Mouse (Mus musculus): ENCODE measurements at regions not wholly inside any gene's neighbourhood (a gene's known extent, or its start where the extent isn't known, plus 50 kb on each side); places are given as distances from the start of the nearest gene placed in this dataset.

- DNase-seq (ENCODE audit: low spot score in 2 of 2): peak; percentile 36 to 59
Measured at GRCm38 (mm10) chr16:8117543-8118167, 307.3 kb downstream of the Tmem114 start.

GRCm38 (mm10) chr16:8111329-8112116 is 313.4 kb downstream of the Tmem114 start:
- no peak for DNase-seq (ENCODE audit: low spot score in 2 of 2)

- peak; percentile 44 to 75 for DNase-seq (ENCODE audit: low spot score in 2 of 2)
Measured at GRCm38 (mm10) chr16:8108141-8109122, 316.5 kb downstream of the Tmem114 start.

- no peak for DNase-seq (ENCODE audit: low spot score in 2 of 2)
Measured at GRCm38 (mm10) chr16:8079024-8079423, 345.9 kb downstream of the Tmem114 start.

DNA sequence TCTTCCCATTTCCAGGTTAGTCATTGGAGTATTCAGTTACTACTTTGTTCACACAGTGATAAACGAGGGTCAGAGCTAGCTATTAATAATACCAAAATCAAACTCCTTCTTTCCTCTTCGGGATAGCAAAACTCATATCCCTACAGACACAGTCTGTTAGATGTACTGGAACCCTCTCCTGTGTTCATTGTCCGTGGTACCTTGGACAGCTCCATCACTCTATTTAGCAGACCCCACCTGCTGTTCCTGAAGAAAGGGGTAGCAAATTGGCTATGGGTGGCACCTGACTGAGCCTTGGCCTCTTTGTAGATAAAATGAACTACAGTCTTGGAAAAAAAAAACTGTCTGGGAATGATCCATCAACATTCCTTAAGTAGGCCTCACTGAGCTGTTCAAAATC is 346.5 kb downstream of the Tmem114 start:
- no peak for DNase-seq (ENCODE audit: low spot score in 2 of 2)

GRCm38 (mm10) chr16:8074729-8075128 is 350.2 kb downstream of the Tmem114 start:
- peak in 1 of 2 experiments; percentile 4 for DNase-seq (ENCODE audit: low spot score in 2 of 2)

DNA sequence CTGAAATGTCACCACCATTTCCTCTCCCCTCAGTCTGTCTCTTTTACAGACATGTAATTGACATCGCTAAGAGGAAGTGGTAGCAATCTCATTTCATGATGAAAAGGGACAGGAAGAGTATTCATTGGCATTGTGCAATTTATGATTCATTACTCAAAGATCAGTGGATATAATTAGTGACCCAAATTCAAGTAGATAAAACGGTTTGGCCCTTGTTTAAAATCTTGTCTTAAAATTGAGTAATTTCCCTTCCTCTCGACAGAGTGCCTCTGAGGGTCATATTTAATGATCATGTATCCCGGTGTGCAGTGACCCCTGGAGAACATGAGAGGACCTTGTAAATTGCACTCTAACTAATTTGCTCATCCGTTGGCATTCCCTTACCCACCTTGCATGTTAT is 371.0 kb downstream of the Tmem114 start:
- DNase-seq (ENCODE audit: low spot score in 2 of 2): no peak

- no peak for DNase-seq (ENCODE audit: low spot score in 2 of 2)
Measured at GRCm38 (mm10) chr16:8008966-8009365, 416.0 kb downstream of the Tmem114 start.

DNA sequence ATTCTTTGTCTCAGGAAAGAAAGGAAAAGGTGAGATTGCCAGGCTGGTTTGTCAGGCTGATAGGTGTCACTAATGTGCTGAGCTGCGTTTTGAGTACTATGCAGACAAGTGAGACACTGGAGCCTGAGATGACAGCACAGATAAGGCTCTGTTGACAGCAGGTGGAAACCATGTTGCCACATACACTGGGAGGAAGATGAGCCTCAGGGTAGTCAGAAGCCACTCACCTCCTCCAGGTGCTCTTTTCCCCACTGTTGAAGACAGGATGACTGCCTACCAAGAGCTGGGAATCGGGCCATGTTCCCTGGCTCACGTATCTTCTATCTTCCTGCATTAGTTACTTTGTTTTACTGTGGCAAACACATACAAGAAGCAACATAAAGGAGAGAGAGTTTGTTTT is 418.3 kb downstream of the Tmem114 start:
- DNase-seq (ENCODE audit: low spot score in 2 of 2): no peak

DNA sequence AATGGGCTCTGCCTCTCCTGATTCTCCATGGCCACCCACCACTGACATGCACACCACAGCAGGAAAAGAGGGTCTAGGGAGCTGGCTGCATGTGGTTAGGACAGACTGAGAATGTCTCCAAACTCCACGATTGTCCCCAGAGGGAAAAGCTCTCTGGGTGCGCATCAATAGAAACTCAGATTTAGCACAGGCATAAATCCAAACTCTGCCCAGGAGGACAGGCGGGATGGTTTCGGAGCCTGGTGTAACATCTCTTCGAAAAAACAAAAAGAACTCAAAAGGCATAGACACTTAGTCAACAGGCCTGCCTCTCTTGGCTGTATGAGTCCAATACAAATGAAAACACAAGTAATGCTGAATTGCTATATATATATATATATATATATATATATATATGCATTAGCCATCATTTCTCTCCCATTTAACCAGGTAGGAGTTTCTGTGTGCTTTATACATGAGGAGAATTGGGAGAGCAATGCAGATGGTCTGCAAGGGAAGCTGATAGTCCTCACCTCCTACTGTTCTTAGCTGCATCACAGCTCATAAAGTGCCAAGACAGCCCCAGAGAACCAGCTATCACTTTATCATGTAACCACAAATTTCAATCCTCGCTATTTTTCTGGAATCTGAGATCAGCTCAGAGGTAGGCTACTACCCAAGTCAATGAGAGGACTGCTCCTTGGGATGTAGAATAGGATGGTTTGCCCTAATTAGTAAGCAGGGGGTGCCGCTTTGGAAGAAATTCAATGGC is 422.4 kb downstream of the Tmem114 start:
- no peak for DNase-seq (ENCODE audit: low spot score in 2 of 2)

DNA sequence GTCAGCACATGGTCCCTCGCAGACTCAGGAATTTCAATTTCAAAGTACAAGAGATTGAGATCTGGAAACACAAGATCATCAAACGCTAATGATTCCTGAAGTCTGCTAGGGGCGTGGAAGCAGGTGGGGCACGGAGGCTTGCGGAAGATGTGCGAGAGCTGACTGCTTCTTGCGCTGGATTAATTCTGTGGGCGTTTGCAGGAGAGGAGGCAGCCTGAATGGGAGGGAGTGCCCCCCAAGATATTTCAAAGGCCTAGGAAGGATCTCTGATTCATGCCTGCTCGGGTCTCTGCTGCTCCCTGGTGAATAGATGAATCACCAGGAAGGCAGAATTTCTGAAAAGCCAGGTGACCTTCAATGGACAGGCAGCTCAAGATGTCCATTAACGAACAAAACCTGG is 442.1 kb downstream of the Tmem114 start:
- no peak for DNase-seq (ENCODE audit: low spot score in 2 of 2)

DNA sequence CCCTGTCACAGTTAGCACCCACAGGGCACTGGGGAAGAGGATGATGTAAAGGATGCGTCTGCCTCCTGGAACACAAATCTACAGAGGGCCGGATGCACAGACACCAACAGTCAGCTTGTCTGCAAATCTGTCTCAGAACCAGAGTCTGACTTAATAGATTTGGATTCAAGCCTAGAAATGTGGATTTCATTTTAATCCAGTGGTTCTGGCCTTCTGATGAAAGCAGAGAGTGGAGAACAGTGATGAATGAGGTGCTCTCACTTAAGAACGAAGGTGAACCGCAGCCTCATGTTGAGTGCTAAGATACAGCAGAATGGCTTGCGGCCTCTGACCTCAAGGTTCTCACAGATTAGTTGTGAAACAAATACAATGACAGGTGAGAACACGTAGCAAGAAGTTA is 446.5 kb downstream of the Tmem114 start:
- no peak for DNase-seq (ENCODE audit: low spot score in 2 of 2)

- no peak for DNase-seq (ENCODE audit: low spot score in 2 of 2)
Measured at GRCm38 (mm10) chr16:7951616-7952015, 473.3 kb downstream of the Tmem114 start.

DNA sequence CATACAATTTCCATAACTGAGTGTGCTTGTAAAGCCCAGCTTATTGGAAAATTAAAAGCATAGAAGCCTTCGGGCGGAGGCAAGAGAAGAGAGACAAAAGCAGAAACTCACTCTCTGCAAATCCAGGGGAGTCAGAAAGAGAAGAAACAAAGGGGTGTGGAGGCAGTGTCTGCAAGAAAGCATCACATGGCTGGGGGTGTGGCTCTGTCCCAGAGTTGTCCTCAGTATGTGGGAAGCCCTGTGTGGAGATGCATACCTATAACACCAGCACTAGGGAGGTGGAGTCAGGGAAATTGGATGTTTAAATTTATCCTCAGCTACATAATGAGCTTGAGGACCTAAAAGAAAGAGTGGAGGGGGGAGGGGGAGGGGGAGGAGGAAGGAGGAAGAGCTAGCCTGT is 482.6 kb downstream of the Tmem114 start:
- no peak for DNase-seq (ENCODE audit: low spot score in 2 of 2)

DNA sequence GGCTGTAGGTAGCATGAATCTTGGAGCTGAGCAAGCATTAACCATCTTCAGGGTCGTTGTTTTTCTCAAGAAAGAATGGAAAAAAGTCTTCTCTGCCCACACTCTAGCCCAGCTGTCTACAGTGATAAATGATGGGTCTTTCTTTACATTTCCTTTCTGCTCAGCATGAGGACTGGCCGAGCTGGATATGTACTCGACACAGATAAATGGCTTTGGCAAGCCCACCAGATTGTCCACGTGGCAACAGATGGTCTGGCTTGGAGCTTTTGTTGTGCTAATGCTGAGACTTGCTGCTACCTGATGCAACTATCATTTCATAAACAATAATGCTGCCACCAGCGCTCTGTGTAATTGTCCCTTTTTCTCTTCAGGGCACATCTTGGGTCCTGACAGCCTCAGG is 487.8 kb downstream of the Tmem114 start:
- DNase-seq (ENCODE audit: low spot score in 2 of 2): no peak

- peak in 1 of 2 experiments; percentile 25 for DNase-seq (ENCODE audit: low spot score in 2 of 2)
Measured at GRCm38 (mm10) chr16:7932322-7932721, 492.6 kb downstream of the Tmem114 start.

DNA sequence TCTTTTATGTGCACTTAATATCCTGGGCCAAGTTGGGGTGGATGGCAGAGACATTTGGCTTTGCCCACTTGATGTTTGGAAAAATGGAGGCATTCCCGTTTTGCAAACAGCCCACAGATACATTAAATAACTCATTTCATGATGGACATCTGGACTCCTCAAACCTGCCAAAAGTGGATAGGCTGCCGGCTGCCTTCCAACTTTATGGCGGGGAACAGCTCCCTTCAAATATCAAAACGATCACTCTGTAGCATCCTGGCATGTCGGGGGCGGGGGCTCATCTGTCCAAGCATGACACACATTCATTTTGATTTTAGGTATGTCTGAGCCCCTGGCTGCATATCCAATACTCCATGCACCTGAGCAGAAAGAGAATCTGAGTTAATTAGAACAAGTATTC is 493.3 kb downstream of the Tmem114 start:
- peak in 1 of 2 experiments; percentile 9 for DNase-seq (ENCODE audit: low spot score in 2 of 2)

GRCm38 (mm10) chr16:7929112-7929511 is 495.8 kb downstream of the Tmem114 start:
- DNase-seq (ENCODE audit: low spot score in 2 of 2): peak in 1 of 2 experiments; percentile 59

- DNase-seq (ENCODE audit: low spot score in 2 of 2): peak in 1 of 2 experiments; percentile 7
Measured at GRCm38 (mm10) chr16:7928391-7928935, 496.5 kb downstream of the Tmem114 start.

DNA sequence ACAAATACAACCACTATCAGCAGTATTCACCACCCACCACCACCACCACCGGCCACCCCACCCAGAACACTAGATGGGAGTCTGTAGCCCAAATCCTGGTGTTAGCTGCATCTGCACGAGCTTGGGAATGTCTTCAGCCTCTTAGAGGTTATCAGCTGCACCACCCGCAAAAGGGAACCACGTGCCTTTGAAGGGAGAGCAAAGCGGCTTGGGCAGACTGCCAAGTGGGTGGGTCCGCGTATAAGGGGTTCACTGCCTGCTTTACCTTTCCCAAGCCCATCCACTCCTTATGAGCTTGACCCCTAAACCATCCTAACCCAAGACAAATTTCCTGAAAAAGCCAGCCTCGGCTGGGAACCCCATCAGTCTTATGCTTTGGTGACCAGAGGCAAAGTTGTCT is 497.2 kb downstream of the Tmem114 start:
- DNase-seq (ENCODE audit: low spot score in 2 of 2): peak in 1 of 2 experiments; percentile 18
